Mouse (Mus musculus): ENCODE measurements at regions not wholly inside any gene's neighbourhood (a gene's known extent, or its start where the extent isn't known, plus 50 kb on each side); places are given as distances from the start of the nearest gene placed in this dataset.

- TF ChIP-seq CTCF (IDR thresholded peaks at IDR 0.05; ENCODE audit: low read depth) (no peak), EP300 (IDR thresholded peaks at IDR 0.05; ENCODE audit: low read depth) (no peak)
Observed at GRCm38 (mm10) chr13:45252126-45252525, 137.4 kb upstream of the Mylip start.

All from heart, postnatal 0 days (tissue).